Mouse (Mus musculus) erythroblast, embryonic 14.5 days (primary cell): Measurements from ENCODE around the gene Efna3. TPM values are rescaled to one million over a fixed set of nuclear protein-coding genes. Genes with fewer than 3 reads are reported as not detected.

ENCODE experiments used
- H3K27me3 ChIP-seq: 2 replicates; pipeline ENCODE4 v1.6.1; 2012; ENCODE audit warnings: inconsistent platforms; ENCODE audit not compliant: control insufficient read depth
- H3K36me3 ChIP-seq: 2 replicates; pipeline ENCODE4 v1.6.1; 2012; ENCODE audit warnings: mild to moderate bottlenecking, inconsistent platforms; ENCODE audit not compliant: control insufficient read depth
- H3K4me1 ChIP-seq: 2 replicates; pipeline ENCODE4 v1.6.1; 2012; ENCODE audit warnings: inconsistent platforms; ENCODE audit not compliant: control insufficient read depth
- H3K4me3 ChIP-seq: replicated peaks from 2 replicates; pipeline ENCODE3; 2012; ENCODE audit warnings: moderate library complexity, mild to moderate bottlenecking, inconsistent platforms
- H3K9me3 ChIP-seq: 2 replicates; pipeline ENCODE4 v1.6.1; 2012; ENCODE audit warnings: low read length, inconsistent platforms, mixed read lengths; ENCODE audit not compliant: control insufficient read depth
- GATA1 ChIP-seq: IDR thresholded peaks from 2 replicates; pipeline ENCODE4 v1.6.1; 2012; ENCODE audit warnings: low read length, inconsistent platforms, mixed read lengths
- TAL1 ChIP-seq: IDR thresholded peaks from 3 replicates; pipeline ENCODE4 v1.6.1; 2012; ENCODE audit warnings: low read length, inconsistent platforms, mixed read lengths
- polyA plus RNA-seq: library from polyadenylated mRNA; stranded (reverse); fragments of >175 nt; gene quantifications from 2 replicates; pipeline ENCODE4 v1.2.3, GENCODE M21; 2012

The Efna3 gene
- polyA plus RNA-seq, 1 experiment = not detected

DNA sequence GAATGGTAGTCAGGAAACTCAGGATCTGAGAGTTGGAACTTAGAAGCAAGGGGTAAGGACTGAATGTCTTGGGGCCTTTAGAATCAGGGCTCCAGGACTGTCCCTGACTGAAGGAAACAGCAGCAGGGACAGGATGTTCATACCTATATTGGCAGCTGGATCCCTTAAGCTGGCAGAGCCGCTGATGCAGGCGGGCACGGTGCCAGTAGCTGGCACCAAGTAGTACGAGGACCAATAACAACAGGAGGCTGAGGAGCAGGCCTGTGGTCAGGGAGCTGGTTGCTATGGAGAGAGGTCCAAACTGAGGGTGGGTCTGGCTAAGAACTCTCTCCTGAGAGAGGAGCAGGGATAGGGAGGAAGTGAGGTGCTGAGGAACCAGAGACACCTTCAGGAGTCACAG lies 19.0 kb upstream of the Efna3 start:
- Histone ChIP-seq H3K4me3 (no peak overlapping the region), H3K27me3 (peaks cover 28% of the 10 kb centered on the region), H3K4me1 (peaks cover 11% of the 10 kb centered on the region), H3K36me3 (no peaks in the 10 kb centered on the region), H3K9me3 (no peaks in the 10 kb centered on the region)
- no peak for TF ChIP-seq TAL1
- no peak for TF ChIP-seq GATA1

DNA sequence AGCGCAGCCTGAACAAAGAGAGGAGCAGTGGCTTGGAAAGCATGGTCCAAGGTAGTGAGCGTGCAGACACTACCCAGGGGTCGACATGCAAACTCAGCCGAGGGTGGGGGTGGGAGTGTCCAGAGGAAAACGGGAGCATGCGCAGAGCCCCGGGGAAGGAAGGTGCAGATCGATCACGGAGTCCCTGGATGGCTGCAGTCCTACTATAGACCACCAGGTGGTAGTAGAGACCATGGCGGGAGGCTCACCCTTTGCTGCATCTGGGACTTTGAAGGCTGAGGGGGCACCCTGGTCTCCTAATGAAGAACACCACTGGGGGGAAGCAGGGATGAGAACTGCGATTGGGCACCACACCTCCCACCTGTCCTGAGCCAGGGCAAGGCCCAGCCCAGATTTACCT lies 17.7 kb upstream of the Efna3 start:
- TF ChIP-seq TAL1 (no peak), GATA1 (no peak)
- Histone ChIP-seq H3K4me1 (peaks cover 11% of the 10 kb centered on the region), H3K4me3 (peak overlapping the region; percentile 10), H3K36me3 (no peaks in the 10 kb centered on the region), H3K27me3 (peaks cover 33% of the 10 kb centered on the region), H3K9me3 (no peaks in the 10 kb centered on the region)

DNA sequence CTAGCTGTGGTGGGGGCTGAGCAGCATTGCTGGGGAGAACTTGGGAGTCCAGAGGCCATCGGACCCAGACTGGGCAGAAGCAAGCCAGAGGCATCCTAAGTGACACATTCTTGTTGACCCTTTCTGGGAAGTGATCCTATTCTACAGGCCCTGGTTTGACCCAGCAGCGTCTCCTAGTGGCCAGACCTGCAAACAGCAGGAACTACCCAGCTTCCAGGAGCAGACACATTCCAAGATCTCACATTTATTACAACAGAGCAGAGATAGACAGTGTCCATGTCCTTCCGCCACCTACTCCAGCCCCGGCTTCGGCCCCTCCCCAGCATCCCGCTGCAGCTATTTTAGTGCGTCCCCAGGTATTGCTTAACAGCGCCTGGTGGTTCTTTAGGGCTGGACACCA lies 16.7 kb upstream of the Efna3 start:
- no peaks in the 10 kb centered on the region for H3K36me3 ChIP-seq
- TF ChIP-seq GATA1 (no peak), TAL1 (no peak)
- peaks cover 38% of the 10 kb centered on the region for H3K27me3 ChIP-seq
- H3K4me1 ChIP-seq = peaks cover 11% of the 10 kb centered on the region
- H3K9me3 ChIP-seq = no peaks in the 10 kb centered on the region
- H3K4me3 ChIP-seq = no peak overlapping the region

DNA sequence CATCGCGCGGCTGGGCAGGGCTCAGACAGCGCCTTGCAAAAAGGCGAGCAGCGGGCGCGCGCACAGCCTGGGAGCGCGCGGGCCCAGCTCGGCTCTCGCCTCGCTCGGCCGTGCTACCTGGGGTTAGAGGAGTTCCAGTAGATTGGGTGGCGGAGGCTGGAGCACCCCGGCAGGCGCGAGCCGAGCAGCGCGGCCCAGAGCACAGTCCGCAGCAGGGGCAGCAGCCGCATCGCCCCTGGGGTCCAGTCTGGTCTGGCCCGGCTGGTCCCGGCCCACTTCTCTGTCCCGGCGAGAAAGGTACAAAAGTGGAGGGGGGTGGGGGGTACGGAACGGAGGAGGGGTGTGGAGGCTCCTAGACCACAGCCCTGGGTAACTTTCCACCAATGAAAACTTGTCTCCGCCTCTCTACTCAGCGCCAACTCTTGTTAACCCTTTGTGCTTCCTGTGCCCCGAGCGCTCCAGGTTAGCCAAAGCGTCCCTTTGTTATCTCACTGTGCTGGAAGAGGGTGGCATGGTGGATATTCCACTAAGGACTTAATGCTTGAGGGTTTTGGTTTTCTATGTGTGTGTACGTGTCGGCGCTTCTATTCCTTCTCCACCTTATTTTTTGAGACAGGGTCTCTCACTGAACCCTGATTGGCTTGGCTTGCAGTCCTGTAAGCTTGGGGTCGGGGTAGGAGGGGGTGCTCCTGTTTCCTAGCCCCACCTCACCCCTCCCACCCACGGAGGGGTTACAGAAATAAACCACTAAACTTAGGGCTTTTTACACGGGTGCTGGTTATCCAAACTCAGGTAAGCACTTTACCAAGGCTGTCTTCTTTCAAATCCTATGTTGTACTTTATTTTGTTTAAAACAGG lies 15.2 kb upstream of the Efna3 start, which contains the start of gene Efna4:
Efna4 (minus strand) TSS at position 308 of the 858 bp plus-strand sequence.
- Histone ChIP-seq H3K4me3 (peak within 1 kb of the TSS; percentile 57), H3K36me3 (no peaks in the 10 kb centered on the region), H3K27me3 (peaks cover 42% of the 10 kb centered on the region), H3K9me3 (no peaks in the 10 kb centered on the region), H3K4me1 (peaks cover 11% of the 10 kb centered on the region)
- TF ChIP-seq TAL1 (no peak), GATA1 (no peak)

DNA sequence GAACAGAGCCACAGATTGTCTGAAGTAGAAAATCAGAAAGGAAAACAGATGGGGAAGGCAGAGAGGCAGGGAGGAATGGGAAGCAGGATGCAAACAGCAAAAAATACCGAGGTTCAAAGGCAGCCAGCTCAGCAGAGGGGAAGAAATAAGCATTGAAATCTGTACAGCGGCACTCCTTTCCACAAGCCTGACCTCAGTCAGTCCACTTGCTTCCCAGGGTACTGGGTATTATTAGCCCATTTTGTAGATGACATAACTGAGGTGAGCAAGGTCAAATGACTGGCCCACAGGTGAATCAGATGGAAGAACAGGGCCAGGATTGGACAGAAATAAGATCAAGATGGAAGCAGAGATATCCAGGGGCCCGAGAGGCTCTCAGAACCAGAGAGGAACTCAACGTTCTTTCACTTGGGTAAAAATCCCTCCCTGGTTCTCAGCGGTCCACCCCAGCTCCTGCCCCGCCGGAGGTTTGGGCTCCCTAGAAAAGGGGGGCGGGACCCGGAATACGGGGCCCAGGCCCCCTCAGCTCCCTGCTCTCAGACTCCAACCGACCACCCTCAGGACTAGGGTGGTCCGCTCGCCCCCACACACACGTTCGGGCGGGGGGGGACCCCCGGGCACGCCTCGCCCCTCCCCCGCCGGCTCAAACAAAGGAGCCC lies 14.4 kb upstream of the Efna3 start:
- H3K4me1 ChIP-seq = peaks cover 11% of the 10 kb centered on the region
- peaks cover 42% of the 10 kb centered on the region for H3K27me3 ChIP-seq
- no peak for TF ChIP-seq TAL1
- no peak for TF ChIP-seq GATA1
- peak overlapping the region; percentile 57 for H3K4me3 ChIP-seq
- H3K36me3 ChIP-seq = no peaks in the 10 kb centered on the region
- H3K9me3 ChIP-seq = no peaks in the 10 kb centered on the region

DNA sequence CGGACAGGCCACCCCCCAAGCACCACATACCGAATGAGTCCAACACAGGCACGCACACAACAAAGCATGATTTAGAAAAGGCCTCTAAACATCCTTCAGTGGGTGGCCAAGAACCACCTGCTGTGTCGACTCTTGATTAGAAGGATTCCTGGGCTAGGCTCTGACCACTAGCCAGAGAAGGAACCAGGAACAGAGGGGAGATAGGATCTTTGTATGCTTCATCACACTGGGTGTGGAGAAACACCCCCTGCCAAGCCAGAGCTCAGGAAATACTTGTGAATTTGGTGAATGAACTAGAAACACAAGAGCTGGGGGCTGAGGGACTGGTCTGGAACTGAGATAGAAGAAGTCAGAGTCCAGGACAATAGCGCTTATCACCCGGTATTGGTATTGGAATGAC lies 13.8 kb upstream of the Efna3 start:
- Histone ChIP-seq H3K36me3 (no peaks in the 10 kb centered on the region), H3K27me3 (peaks cover 45% of the 10 kb centered on the region), H3K4me1 (peaks cover 11% of the 10 kb centered on the region), H3K9me3 (no peaks in the 10 kb centered on the region), H3K4me3 (no peak overlapping the region)
- no peak for TF ChIP-seq GATA1
- no peak for TF ChIP-seq TAL1

DNA sequence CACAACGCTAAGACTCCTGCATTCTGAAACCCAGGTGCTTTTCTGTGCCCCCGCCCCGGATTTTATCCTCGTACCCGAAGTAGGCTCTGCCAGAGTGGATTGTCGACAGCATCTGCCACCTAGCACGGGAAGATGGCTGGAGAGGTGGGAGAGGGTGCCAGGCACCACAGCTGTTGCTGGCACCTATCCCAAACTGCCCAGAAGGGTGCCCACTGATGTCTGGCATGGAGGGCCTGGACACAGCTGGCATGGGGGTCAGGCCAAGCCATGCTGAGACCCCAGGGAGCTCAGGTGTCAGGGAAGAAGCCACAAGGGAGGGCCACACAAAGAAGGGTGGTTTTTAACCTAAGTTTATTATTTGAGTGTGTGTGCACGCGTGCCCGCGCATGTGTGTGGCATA lies 10.3 kb upstream of the Efna3 start:
- Histone ChIP-seq H3K4me1 (peaks cover 9% of the 10 kb centered on the region), H3K4me3 (no peak overlapping the region), H3K36me3 (no peaks in the 10 kb centered on the region), H3K9me3 (no peaks in the 10 kb centered on the region), H3K27me3 (peaks cover 59% of the 10 kb centered on the region)
- TF ChIP-seq GATA1 (no peak), TAL1 (no peak)

DNA sequence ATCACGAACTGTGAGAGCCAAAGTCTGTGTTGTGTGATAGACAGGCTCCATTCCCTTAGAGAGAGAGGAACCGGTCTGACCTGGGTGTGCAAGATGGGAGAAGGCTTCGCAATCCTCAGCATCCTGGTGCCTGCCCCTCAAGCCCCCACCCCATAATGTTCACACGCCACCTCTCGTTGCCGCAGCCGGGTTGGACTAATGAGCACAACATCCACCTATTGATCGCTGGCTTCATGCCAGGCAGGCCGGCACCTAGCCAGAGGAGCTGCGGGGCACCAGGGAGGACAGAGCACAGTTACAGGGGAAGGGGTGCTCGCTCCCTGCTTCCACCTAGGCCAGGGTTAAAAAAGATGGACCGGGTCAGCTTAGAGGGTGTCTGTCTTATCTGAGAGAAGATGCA lies 9.7 kb upstream of the Efna3 start:
- peaks cover 58% of the 10 kb centered on the region for H3K27me3 ChIP-seq
- no peaks in the 10 kb centered on the region for H3K36me3 ChIP-seq
- H3K9me3 ChIP-seq = no peaks in the 10 kb centered on the region
- TF ChIP-seq TAL1 = no peak
- no peak for TF ChIP-seq GATA1
- peaks cover 3% of the 10 kb centered on the region for H3K4me1 ChIP-seq
- H3K4me3 ChIP-seq = no peak overlapping the region

DNA sequence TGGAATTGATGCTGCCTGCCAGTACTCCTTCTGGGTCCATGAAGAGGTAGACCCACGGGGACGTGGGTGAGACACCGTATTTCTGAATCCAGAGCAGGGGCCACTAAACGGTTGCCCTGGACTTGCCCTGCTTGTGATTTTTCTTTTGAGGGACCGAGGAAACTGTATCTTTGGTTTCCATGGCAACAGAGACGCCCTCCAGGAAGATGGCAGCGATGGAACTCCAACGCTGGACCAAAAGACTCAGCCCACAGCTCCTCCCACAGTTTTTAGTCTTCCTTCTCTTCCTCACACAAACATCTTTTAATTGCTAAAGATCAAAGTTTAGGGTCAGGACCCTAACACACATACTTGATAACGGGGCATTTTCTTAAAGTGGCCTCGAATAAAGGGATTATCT lies 9.2 kb upstream of the Efna3 start:
- peaks cover 2% of the 10 kb centered on the region; the same call in 1 of the 2 replicates for H3K4me1 ChIP-seq
- TF ChIP-seq GATA1 = no peak
- TF ChIP-seq TAL1 = no peak
- no peak overlapping the region for H3K4me3 ChIP-seq
- no peaks in the 10 kb centered on the region for H3K9me3 ChIP-seq
- H3K36me3 ChIP-seq = no peaks in the 10 kb centered on the region
- peaks cover 57% of the 10 kb centered on the region for H3K27me3 ChIP-seq
